Mouse (Mus musculus): Measurements from ENCODE around the gene Otulinl.

The Otulinl gene

DNA sequence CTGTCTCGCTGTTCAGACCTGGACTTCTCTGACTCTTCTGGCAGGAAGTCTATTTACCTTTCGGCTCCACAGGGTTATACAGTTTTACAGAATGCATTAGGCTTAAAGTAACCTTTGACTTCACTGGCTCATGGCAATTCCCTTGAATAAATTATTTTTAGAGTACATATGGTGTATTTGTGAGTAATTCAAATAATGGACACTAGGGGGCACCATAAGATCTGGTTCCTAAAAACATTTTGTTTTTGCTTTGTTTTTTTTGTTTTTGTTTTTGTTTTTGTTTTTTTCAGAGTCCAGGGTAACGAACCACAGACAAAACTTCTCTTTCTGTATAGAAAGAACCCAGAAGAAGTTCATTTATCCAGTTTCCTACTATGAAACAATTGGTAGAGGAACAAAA lies 33.7 kb downstream of the Otulinl start:
- no peak for DNase-seq

GRCm38 (mm10) chr15:27646665-27647064 lies 34.7 kb downstream of the Otulinl start:
- DNase-seq: no peak

- no peak for DNase-seq
Observed at GRCm38 (mm10) chr15:27645250-27645649, 36.1 kb downstream of the Otulinl start.

DNA sequence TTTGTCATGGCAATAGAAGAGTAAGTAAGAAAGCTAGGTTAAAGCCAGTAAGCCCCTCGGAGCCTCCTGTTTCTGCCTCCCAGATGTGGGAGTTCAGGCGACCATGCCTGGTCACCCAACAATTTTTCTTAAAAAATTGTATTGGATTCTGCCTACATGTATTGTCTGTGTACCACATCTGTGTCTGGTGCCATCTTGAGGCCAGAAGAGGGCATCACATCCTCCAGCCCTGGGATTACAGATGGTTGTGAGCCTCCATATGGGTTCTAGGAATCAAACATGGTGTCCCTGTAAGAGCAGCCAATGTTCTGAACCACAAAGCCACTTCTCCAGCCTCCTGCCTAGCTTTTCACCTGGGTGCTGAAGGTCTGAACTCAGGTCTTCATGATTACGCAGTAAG lies 38.5 kb downstream of the Otulinl start:
- peak; percentile 49 to 53 for DNase-seq

GRCm38 (mm10) chr15:27641171-27641570 lies 40.2 kb downstream of the Otulinl start:
- no peak for DNase-seq

- no peak for DNase-seq
Observed at GRCm38 (mm10) chr15:27633941-27634900, 47.2 kb downstream of the Otulinl start.

DNA sequence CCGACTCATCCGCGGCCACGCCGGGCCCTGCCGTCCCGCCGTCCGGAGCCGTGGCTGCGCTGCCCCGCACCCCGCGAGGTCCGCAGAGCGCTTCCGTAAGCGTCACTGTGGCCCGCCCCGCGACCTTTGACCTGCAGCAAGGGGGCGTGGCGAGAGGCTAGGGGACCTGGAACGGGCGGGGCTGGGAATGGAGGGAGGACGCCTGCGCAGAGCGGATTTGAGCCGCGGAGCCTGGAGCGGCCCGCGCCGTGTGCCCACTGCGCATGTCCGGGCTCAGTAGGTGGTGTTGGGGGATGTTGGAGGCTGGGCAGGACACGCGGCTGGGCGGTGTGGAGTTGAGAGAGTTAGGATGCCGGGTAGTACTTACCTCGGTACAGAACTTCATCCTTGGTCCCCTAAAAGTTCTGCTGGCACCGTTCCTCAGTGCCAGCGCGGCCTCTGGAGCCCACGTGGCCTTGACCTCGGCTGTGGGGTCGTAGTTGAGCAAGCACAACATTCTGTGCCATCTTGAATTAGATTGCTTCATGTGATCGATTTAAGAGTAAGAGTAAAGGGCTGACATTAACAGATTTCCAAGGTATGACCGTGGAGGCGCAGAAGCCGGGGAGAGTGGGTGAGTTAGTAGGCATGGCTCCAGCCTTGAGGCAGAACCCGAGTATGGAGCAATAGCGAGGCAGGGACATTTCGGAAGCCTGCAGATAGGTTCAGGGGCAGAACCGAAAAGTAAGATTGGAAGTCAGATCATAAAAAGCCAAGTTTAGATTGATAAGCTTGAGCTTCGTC lies 50.6 kb downstream of the Otulinl start, which contains the start of gene Otulin:
Gene Otulin (minus strand): TSS at position 93 of the 783 bp plus-strand sequence.
- DNase-seq: peak; percentile 97 to 99

DNA sequence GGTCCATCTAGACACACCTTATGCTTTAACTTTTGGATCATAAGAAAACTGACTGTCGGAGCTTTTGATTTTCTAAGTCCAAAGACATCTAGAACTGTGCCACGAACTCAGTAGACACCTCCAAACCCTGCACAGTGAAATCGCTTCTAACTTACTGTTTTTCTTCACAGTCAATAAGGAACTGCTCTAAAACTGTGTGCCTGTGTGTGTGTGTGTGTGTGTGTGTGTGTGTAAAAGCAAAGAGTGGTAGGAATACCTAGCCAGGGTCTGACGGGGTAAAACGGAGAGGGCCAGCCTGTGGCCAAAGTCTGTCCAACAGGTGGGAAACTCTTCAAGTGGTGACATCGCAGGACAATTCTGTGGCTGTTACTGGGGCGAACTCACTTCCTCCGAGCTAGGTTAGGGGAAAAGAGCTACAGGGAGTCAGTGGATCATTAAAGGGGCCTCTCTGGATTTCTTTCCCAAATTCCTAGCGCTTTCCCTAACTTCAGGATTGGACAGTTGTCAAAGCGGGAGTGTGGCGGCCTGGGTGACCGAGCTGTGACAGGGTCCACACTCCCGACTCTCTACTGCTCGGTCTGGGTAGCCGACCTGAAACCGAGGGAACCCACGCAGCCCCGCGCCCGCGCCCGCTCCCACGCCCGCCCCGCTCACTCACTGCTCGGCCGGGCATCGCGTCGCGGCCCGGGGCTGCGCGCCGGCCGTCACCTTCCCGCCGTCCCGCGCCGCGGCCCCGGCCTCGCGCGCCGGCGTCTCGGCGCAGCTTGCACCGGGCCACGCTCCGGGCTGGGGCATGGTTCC lies 51.4 kb downstream of the Otulinl start:
- no peak for DNase-seq

GRCm38 (mm10) chr15:27629046-27629445 lies 52.3 kb downstream of the Otulinl start:
- no peak for DNase-seq

DNA sequence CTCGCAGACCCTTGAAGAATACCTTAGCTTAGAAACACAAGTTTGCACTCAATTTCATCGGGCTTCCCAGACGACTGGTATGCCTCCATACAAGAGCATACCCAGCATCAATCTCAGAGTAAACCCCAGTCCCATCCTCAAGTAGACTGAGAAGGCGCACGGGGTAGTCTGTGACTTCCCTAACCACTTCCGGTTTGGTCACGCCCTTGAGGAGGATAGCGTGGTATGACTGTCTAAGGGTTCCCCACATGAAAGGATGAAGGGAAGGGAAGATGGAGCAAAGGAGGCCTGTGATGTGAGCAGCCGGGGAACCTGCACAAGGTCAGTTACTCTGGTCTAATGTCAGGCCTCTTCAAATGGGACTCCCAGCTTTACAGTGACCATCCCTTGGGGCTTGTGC lies 53.6 kb downstream of the Otulinl start:
- DNase-seq: no peak

- DNase-seq: no peak
Observed at GRCm38 (mm10) chr15:27626314-27626713, 55.1 kb downstream of the Otulinl start.

DNA sequence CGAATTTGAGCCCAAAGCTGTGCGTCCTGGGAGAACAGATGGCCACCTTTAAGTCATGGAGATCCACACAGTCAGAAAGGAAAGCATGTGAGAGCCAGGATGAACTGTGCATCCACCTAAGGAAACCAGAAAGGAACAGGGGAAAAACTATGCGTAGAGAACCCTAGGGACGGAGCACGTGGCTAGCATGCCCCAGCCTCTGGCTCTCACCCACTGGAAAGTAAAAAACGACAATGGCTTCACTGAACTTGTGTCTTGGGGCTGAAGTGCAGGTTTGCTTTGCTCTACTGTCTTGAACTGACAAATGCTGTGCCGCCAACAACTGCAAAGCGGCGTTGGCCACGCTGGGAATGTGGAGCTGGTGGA lies 55.5 kb downstream of the Otulinl start:
- DNase-seq: no peak

- peak; percentile 27 to 55 for DNase-seq
Observed at GRCm38 (mm10) chr15:27625014-27625889, 56.1 kb downstream of the Otulinl start.

DNA sequence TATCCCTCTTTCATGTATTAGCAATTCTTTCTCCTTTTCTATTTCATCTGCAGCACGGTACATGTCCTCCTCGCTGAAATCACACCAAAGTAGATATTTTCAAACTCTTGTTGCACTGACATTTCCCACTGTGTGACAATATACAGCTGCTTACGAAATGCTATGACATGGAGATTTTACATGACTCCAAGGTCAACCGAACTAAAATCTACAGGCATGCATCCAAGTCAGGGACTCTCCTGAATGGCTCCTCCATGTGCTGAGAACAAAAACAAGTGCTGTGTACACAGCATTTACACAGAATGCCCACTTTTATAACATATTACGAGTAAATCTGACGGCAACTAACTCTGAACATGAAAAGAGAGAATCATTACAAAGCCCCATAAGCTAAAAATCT lies 58.1 kb downstream of the Otulinl start:
- no peak for DNase-seq

DNA sequence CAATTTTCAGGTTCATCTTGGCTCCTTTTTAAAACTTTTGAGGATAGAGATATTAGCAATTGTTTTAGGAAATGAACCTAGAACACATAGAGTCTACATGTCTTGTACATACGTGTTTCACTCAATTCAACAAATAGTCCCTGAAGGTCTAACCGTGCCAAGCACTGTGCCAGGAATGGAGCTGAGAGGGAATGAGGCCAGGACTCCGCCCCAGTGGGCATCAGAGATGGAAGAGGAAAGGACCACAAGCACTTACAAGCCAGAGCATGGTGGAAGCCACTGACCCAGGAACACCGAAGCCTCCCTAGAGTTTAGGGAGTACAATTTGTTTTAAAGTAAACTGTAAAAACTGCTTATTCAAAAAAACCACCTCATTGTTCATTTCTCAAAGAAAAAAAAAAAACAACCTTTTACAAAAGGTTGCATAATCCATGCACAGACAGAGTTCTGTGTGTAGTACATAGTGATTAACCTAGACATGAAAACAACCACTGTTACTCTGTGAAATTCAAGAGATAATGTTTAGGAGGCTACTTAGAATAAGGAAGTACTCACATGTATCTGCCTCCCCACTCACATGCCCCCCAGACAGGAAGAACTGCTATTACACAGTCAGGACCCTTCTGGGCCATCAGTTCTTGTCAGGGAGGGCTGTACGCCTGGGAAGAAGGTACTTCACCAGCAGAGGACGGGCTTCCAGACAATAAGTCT lies 60.7 kb downstream of the Otulinl start:
- DNase-seq: no peak

DNA sequence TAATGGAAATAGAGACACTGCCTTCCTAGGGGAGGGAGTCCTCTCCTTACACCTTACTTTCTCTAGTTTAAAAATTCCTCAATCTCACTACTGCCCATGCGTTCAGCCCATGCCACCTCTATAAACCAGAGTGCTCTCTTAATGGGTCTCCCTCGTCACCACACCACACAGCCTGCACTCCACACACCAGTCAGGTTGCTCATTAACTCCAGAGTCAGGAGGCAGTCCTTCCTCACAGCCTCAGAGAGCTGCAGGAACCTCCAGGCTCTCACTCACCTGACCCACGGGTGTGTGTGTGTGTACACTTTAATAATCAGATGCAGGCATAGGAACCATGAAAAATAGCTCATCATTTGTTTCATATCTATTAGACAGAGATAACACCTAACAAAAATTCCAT lies 61.7 kb downstream of the Otulinl start:
- DNase-seq: no peak

DNA sequence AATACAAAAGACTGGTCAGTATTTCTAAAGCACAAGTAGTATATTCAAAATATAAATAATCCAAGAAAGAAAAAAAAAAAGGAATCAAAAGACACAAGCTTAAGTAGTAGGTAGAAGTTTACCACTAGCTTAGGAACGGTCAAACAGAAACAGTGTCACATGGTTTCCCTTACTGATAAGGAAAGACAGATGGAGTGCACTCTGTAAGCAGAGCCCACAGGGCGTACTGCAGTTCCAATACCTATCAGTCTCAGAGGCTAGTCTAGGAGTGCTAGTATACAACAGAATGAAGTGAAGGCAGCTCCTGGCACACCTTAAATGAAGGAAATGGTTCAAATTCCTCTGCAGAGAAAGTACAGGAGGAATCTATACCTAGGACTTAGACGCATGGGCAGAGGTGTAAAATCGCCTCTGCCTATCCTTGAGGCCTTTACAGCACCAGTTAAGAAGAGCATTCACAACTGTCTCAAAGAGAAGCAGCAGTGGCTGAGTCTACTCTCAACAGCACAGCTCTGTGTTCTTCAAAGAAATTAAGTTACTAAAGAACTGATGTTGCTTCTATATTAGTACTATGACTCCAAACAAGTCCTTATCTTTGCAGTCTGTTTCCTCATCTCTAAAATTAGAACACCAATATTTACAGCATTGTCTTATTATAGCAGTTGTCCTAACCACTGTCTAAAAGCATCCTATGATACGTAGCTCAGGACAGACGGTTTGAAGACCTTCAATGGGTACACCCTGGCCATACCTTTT lies 62.4 kb downstream of the Otulinl start:
- DNase-seq: no peak

DNA sequence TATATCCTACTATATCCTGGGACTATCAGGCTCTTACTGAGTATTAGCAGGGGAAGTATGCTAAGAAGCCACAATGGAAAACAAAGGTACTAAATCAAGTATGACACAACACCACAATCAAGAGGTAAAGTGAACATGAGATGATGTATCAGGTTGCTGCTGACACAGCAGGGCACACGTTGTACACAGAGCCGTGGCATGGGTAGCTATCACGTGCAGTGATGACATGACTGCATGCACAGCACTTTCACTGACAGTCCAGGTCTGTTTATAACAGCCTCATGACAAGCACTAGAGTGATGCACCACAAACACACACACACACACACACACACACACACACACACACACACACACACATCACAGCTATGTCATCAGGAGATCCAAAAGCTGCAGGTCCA lies 64.2 kb downstream of the Otulinl start:
- DNase-seq: no peak

GRCm38 (mm10) chr15:27616159-27616558 lies 65.2 kb downstream of the Otulinl start:
- peak; percentile 66 for DNase-seq

DNA sequence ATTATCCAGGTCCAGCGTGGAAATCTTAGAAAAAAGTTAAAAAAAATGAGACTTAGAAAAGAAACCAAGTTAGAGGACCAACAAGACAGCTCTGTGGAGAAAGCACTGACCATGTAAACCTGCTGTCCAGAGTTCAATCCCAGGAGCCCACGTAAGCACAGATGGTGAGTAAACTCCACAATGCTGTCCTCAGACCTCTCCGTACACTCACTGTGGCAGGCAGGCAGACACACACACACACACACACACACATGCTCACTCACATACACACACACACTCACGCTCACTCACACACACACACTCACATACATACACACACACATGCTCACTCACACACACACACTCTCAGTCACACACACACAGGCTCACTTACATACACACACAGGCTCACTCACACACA lies 68.1 kb downstream of the Otulinl start:
- no peak for DNase-seq

Measured in cerebellum, postnatal 36 days (tissue).